Mouse (Mus musculus) embryo, embryonic 10 days (tissue): ENCODE results near the gene Gcc1.
A peak's percentile ranks its signal among the peaks of the same experiment; 100 is the strongest.

Experiments used
- DNase-seq: peaks from one replicate; pipeline ENCODE4 v3.0.0-alpha.2; 2015; ENCODE audit warnings: low spot score

The Gcc1 gene

DNA sequence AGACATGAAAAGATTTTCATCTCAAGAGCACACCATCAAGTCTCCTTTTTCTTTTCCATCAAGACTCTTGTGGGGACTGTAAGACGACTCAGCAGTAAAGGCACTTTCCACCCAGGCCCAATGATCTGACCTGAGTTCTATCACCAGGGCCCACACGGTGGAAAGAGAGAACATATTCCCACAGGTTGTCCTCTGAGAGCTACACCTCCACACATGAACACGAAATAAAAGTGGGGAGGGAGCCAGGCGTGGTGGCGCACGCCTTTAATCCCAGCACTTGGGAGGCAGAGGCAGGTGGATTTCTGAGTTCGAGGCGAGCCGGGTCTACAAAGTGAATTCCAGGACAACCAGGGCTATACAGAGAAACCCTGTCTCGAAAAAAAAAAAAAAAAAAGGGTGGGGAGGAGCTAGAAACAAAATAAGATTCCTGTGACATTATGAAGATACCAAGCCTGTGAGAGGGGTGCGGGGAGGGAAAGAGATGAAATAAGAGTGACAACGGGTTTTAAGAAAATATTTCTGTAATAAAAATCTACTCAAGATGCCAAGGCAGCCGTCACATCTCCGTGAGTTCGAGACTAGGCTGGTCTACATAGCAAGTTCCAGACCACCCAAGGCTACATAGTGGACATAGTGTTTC is 5.4 kb downstream of the Gcc1 start:
- DNase-seq, result no peak

DNA sequence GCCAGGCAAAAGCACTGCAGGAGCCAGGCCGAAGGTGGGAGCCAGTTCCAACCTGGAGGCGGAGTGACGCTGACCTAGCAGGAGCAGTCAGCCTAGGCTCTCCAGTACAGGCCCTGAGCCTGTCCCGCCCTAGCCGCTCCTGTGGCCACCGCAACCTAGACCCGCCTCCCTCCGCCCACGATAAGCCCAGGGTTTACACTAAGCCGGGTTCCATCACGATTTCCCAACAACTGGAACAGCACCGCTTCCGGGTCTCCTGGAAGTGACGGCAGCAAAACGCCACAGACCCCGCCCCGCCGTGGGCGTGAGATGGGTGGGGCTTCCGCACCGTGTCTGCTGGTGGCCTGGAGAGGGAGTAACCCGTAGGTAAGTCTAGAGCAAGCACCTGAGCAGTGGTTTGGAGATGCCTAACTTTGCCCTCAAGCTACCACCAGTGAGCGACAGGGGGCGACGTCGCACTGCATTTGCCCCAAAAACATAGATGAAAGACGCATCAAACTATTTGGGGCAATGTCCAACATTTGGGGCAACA is 6.7 kb downstream of the Gcc1 start:
- DNase-seq, result peak; percentile 94

DNA sequence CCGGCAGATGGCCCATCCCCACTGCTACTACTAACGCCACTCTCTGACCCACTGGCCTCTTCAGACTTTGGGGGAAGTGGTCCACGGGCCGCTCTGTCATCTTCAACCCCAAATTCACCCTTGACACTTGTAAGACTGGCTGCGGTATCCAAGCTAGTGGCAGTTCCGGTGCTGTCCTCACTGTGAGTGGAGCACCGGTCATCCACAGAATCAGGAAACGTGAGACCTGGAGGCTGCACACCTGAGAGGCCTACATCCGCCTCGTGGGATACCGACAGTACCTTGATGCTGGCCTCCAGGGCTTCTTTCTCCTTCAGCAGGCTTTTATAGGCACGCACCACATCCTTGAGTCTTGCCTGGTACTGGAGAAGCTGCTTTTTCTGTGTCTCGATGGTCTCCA is 7.3 kb downstream of the Gcc1 start:
- no peak for DNase-seq

DNA sequence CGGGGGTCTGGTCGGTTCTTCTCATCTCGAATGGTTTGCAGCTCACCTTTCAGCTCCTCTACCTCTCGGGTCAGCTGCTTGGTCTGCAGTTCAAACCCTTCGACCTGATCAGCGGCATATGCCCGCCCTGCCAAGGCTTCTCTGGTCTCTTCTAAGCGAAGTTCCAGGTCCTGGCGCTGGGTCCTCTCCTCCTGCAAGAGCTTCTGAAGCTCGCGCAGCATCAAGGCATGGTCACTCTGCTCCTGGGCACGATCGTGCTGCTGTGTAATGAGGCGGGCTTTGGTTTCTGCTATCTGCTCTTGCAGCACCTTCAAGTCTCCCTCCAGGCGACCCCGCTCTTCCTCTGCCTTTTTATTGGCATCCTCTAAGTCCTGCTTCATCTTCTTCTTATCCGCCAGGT is 7.8 kb downstream of the Gcc1 start:
- DNase-seq, result no peak

DNA sequence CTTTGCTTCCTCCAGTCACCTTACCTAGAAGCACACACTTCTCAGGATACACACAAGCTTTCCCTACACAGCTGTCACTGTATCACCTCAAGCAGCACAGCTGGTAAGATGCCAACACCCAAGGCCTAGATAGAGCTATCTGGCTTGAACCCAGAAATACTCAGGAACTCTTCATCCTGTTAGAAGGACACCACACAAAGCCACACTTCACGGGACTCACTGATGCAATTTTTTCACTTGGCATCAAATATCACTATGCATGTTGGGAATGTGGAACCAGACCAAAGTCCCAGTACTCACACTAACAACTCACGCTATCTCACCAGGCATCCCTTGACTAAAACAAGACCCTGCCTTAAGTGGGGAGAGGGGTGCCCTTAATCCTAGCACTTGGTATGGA is 8.5 kb downstream of the Gcc1 start:
- DNase-seq, result no peak

DNA sequence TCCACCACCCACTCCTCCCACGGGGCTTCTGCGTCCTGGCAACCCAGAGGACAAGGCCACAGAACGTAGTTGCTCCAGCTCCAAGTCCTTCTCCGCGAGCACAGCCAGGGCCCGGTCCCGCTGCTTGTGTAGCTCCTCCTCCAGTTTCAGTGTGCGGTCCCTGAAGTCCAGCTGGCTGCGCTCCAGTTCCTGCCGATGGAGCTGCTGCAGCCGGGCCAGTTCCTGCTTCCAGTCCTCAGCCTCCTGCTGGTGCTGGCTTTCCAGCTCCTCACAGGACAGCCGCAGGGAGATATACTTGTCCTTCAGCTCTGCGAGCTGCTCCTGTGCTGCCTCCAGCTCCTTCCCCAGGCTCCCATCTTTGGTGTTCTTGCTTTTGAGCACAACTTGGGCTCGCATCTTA is 9.7 kb downstream of the Gcc1 start:
- no peak for DNase-seq

DNA sequence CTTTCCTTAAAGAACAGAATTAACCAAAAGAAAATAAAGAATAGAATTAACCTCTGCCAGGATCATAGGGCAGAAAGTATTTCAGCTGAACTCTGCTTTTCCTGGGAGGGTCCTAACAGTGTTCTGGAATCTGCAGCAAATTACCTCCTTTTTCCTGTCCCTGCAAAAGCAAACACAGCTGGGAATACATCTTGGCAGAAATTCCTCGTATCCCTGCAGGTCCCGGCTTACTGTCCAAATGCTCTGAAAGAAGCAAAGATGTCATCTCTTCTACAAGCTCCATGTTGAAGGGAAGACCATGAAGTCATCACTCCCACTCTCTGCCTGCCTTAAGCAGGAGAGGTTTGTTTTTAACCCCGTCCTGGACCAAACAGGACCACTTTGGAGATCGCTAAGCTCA is 11.2 kb downstream of the Gcc1 start:
- no peak for DNase-seq

DNA sequence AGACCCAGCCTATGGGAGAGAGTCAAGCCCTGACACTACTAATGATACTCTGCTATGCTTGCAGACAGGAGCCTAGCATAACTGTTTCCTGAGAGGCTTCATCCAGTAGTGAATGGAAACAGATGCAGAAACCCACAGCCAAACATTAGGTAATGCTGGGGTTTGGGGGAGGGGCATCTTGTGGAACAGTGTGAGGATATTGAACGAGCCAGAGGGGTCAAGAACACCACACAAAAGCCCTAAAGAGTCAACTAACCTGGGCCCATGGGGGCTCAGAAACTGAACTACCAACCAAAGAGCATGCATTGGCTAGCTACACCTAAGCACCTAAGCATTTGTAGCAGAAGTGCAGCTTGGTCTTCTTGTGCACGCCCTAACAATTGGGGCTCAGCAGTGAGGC is 17.0 kb downstream of the Gcc1 start:
- DNase-seq, result no peak

DNA sequence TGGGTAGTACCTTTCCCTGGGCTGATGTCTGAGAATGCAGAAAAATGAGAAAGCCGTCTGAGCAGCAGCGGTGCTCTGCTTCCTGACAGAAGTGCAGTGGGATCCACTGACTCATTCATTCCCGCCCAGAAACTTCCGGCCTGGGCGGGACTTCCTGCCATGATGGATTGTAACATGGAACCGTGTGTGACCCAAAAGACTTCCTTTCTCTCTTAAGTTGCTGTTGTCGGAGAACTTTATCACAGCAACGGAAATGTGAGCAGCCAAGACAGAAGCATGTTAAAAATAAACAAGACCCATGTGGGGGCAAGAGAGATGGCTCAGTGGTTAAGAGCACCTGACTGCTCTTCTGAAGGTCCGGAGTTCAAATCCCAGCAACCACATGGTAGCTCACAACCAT is 18.1 kb downstream of the Gcc1 start:
- DNase-seq, result no peak

DNA sequence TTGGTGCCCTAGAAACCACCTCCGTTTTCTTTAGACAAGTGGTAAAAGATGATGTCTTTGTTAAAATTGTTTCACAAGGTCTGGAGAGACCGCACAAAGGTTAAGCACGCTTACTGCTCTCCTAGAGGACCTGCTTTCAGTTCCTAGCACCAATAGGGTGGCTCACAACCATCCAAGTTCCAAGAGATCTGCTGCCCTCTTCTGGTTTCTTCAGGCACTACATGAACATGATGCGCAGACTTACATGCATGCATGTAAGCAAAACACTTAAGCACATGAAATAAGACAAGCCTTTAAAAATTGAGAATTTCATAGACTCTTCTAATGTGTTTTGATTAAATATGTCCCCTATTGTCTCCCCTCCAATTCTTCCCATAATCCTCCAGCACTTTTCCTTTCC is 28.4 kb downstream of the Gcc1 start:
- DNase-seq, result no peak

DNA sequence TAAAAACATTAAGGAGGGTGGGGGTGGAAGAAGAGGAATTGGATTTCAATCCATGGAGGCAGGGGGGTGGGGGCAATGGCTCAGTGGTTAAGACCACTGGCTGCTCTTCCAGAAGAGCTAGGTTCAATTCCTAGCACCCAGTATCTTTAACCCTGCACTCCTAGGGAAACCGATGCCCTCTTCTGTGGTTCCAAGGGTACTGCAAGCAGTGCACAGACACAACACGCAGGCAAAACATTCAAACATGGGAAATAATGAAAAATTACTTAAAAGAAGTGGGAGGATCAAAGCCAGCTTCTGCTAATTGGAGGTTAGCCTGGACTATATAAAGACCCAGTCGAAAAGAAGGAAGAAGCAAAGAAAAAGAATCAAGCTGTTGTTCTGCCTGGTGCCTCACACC is 29.5 kb downstream of the Gcc1 start:
- DNase-seq, result no peak

DNA sequence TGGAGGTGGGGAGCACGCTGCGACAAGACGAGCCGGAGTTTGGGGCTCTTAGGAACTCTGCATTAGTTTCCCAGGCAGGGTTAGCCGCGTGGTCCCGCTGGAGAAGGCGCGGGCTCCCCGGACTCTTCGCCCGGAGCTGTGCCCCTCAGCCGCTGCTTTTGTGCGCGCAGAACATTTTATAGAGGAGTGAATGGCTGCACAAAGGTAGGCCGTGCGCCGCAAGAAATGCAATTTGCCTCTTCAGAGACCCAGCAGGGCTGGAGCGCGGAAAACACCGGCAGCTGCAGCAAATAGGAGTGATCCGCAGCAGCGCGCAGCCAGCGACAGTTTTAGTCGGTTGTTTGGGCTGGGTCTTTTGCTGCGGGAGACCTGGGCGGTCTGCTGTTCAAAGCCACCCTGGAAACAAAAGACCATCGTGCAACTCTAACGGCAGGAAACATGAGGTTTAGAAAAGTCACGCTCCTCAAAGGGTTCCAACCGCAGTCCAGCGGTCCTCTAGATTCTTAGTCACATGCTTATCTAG is 30.4 kb downstream of the Gcc1 start, which contains the start of gene Zfp800:
Gene Zfp800, minus strand, starts transcription at position 325 of the 523 bp plus-strand sequence.
- peak; percentile 65 for DNase-seq

DNA sequence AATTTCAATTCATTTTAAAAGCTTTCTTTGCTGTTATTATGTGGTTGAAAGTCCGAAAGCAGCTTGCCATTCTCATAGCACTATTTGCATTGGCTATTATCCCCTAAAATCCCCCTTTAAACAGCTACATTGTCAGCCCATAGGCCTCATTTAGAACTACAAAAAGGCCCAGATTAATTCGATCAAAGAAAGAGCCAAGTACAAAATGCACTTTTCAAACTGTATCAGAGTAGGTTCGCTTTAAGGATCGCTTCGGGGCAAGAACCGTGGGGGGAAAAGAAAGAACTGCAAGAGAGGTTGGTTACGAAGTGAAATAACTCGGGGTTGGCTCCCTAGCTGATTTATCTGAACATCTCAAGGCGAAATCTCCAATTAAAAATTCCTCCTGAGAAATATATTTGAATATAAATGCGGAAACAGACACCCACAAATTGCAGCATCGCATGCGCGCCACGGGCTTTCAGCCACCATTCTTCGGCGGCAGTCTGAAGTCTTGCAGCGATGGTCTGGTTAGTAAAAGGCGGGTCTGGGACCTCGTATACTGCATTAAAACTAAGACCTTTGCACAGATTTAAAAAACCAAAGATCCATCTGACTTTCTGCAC is 31.2 kb downstream of the Gcc1 start:
- DNase-seq, result peak; percentile 77

DNA sequence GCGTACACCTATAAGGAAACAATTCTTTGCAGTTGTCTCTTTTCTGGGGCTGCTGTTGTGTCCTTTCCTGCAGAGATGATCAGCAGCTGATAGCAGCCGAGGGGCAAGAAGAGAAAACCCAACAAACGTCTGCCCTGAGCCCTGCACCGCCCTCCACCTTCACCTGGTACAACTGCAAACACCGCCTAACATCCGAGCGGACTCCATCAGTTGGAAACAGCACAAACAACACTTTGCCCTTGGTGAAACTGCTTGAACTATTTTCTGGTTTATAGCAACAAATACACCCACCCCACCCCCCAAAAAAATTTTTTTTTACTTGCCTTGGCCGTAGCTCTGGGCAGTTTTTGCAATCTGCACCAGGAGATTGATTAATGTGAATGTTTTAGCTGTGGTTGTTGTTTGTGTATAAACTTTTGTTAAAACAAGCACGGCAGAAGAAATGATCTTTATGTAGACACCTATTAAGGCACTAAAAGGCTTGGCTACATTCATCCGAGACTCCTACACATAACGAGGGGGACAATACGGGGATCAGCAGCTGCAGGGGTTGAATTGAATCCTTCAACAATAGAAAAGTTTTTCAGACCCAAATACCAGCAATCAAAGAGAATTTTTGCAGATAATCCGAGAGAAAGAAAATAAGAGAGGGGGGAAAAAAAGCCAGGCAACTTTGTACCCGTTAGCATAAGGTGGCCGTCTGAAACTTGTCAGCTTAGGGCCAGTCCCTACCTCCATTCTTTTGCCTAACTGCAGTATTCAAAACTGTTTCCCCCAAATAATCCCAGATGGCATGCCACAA is 31.9 kb downstream of the Gcc1 start:
- DNase-seq, result peak; percentile 11

DNA sequence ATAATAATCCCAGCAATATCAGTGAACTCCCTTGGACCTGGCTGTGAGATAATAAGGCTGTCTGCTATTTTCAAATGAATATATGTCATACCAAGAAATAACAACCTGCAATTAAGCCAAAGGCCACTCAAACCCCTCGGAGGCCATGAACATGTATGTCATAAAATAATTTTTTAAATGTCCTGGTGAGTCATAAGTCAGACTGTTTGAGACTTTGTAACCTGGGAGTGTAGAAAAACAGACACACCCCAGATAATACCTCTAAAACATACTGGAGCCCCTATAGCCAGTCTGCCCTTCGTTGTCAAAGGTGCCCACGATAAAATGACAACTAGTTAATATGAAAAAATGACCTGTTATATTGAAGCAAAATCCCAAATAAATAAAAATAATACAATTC is 39.2 kb downstream of the Gcc1 start:
- no peak for DNase-seq

DNA sequence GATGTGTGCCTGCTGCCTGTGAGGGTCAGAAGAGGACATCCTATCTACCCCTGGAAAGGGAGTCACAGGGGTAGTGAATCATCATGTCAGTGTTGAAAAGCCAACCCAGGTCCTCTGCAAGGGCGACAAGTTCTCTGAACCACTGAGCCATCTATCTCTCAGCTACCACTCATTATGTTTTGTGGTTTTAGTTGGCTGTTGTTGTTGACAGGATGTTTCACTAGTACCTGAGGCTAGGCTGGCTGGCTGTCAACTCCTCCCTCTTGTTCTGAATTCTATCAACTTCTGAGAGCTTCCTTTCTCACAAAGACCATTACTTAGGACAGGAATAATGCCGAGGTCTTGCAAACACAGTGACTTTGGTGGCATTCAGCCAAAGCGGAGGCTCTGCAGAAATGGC is 43.0 kb downstream of the Gcc1 start:
- no peak for DNase-seq

DNA sequence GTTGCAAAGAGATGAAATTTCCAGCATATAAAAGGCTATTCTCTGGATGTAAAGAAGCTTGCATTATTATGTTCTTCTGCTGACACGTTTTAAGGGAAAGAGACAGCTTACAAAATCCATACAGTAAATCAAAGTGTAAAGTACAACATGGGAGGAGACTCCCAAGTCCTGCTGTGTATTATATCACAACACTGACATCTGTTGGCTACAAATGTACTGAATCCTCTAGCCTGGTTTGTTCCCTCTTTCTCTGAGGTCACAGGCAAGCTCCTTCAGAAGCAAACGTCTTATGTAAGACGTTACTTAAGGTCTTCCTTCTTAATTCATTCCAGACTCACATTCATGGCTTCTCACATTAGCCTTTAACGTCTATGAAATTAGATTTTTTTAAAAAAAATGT is 46.2 kb downstream of the Gcc1 start:
- no peak for DNase-seq

DNA sequence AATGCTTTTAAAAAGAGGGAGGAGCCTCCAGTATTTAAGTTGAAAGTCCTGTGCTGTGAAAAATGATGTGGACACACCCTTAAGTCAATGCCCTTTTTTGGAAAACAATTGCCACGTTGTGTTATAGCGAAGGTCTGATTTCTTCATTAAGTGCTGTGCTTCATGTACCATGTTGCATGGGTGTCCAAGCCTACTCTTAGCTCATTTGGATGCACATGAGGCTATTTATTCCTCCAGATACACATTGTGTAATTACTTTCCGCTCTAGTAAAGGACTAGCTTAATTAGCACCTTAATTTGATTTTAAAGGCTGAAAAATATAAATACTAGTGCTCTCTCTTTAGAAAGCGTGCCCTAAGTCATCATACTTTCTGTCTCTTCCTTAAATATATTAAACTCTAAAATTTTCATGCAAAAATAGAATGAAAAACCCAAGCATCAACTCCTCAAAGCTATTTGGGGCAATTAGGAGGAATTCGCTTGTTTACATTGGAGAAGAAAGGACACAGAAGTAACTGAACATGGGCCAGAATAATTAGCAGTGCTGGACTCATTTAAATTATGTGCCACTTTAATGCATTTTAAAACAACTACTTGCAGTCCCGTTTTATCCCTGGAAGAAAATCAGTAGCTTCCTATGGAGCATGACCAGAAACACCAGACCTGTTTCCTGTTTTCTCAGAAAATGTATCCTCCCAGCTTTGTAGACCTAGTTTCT is 58.1 kb downstream of the Gcc1 start:
- DNase-seq, result no peak

DNA sequence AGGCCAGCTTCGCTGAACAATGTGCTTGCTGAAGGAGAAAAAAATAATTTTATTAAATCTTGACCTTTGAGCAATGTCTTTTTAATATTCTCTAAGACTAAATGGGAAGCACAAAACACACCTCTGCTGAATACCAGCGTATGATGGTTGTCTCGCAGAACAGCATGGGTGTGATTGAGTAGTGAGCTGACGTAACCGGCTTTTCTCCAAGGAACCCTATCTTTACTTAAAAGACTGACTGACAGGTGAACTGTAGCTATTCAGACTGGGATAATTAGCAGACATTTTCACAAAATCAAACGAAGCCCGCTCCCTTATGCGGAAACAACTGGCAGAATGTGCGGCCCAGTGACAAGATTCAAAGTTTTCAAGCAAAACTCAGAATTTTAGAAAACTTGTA is 60.6 kb downstream of the Gcc1 start:
- DNase-seq, result no peak
